Mouse (Mus musculus) MEL (cell line): ENCODE results near the gene Cgnl1.
A peak's percentile ranks its signal among the peaks of the same experiment; 100 is the strongest.

ENCODE experiments used
- CHD2 ChIP-seq: IDR thresholded peaks from 2 replicates; pipeline ENCODE4 v1.6.1; 2011; ENCODE audit warnings: low read length, improper control_type of control experiment
- CTCF ChIP-seq, 3 experiments: IDR thresholded peaks in 2 of 3; conservative IDR thresholded peaks in 1 of 3; 2 replicates each; pipeline ENCODE4 v1.5.1; 2011 to 2012; ENCODE audit warnings: low read length in 3 of 3, low read depth in 2 of 3, mild to moderate bottlenecking in 2 of 3, improper control_type of control experiment in 1 of 3, inconsistent platforms in 1 of 3, mixed read lengths in 1 of 3, moderate library complexity in 1 of 3; ENCODE audit not compliant: control insufficient read depth in 1 of 3, insufficient read depth in 1 of 3, poor library complexity in 1 of 3, severe bottlenecking in 1 of 3
- E2F4 ChIP-seq: IDR thresholded peaks from 2 replicates; pipeline ENCODE4 v1.6.1; 2011; ENCODE audit warnings: low read depth, low read length, improper control_type of control experiment, borderline replicate concordance
- ELF1 ChIP-seq: IDR thresholded peaks from 2 replicates; pipeline ENCODE4 v1.6.1; 2014; ENCODE audit warnings: low read depth, mild to moderate bottlenecking, inconsistent platforms, low read length, improper control_type of control experiment, moderate library complexity
- EP300 ChIP-seq, 2 experiments: IDR thresholded peaks; 2 replicates each; pipeline ENCODE4 v1.6.1; 2011; ENCODE audit warnings: improper control_type of control experiment in 2 of 2, low read length in 2 of 2, low read depth in 1 of 2, mild to moderate bottlenecking in 1 of 2
- GABPA ChIP-seq: IDR thresholded peaks from 2 replicates; pipeline ENCODE4 v1.6.1; 2012; ENCODE audit warnings: low read depth, mild to moderate bottlenecking, inconsistent platforms, low read length, improper control_type of control experiment, moderate library complexity
- POLR2A ChIP-seq, 2 experiments: IDR thresholded peaks; 2 replicates each; pipeline ENCODE4 v1.6.1; 2011 to 2012; ENCODE audit warnings: low read length in 2 of 2, mild to moderate bottlenecking in 2 of 2, control low read depth in 1 of 2, improper control_type of control experiment in 1 of 2, low read depth in 1 of 2, moderate library complexity in 1 of 2; ENCODE audit not compliant: control insufficient read depth in 1 of 2, insufficient read depth in 1 of 2, poor library complexity in 1 of 2
- POLR2AphosphoS5 ChIP-seq: IDR thresholded peaks from 2 replicates; pipeline ENCODE4 v1.6.1; 2012; ENCODE audit warnings: low read depth, borderline replicate concordance, mild to moderate bottlenecking, inconsistent platforms, low read length, moderate library complexity, mixed read lengths
- RAD21 ChIP-seq: IDR thresholded peaks from 2 replicates; pipeline ENCODE4 v1.6.1; 2011; ENCODE audit warnings: mild to moderate bottlenecking, low read depth, low read length, improper control_type of control experiment
- SIN3A ChIP-seq: IDR thresholded peaks from 2 replicates; pipeline ENCODE4 v1.6.1; 2012; ENCODE audit warnings: low read length, improper control_type of control experiment, inconsistent platforms
- TBP ChIP-seq: IDR thresholded peaks from 2 replicates; pipeline ENCODE4 v1.8.0; 2011; ENCODE audit warnings: low read depth, low read length, improper control_type of control experiment
- UBTF ChIP-seq: IDR thresholded peaks from 2 replicates; pipeline ENCODE4 v1.6.1; 2012; ENCODE audit warnings: low read depth, mild to moderate bottlenecking, inconsistent platforms, low read length, improper control_type of control experiment, moderate library complexity, borderline replicate concordance; ENCODE audit not compliant: insufficient read depth
- ZNF384 ChIP-seq: IDR thresholded peaks from 2 replicates; pipeline ENCODE4 v1.6.1; 2012; ENCODE audit warnings: low read depth, mild to moderate bottlenecking, inconsistent platforms, low read length, improper control_type of control experiment

- no peak for TF ChIP-seq SIN3A
- TF ChIP-seq CHD2: no peak
- peak; percentile 35 to 93 (median 62) for TF ChIP-seq CTCF (IDR thresholded peaks at IDR 0.05 in 2 of 3, conservative IDR thresholded peaks at IDR 0.05 in 1 of 3; ENCODE audit: control insufficient read depth in 1 of 3, insufficient read depth in 1 of 3, low read depth in 2 of 3, low read length in 3 of 3, poor library complexity in 1 of 3, severe bottlenecking in 1 of 3)
- TF ChIP-seq POLR2A (IDR thresholded peaks at IDR 0.05; ENCODE audit: control insufficient read depth in 1 of 2, insufficient read depth in 1 of 2, low read depth in 1 of 2, low read length in 2 of 2, poor library complexity in 1 of 2): no peak
- peak; percentile 95 for TF ChIP-seq RAD21
- no peak for TF ChIP-seq EP300 (IDR thresholded peaks at IDR 0.05; ENCODE audit: low read depth in 1 of 2, low read length in 2 of 2)
- TF ChIP-seq ZNF384: peak; percentile 85
- TF ChIP-seq GABPA: no peak
- no peak for TF ChIP-seq UBTF
- TF ChIP-seq E2F4: no peak
- TF ChIP-seq POLR2AphosphoS5: no peak
- TF ChIP-seq ELF1: no peak
- TF ChIP-seq TBP: no peak
Observed at GRCm38 (mm10) chr9:71646115-71646514, 125.3 kb downstream of the Cgnl1 start.
